Mouse (Mus musculus) liver, embryonic 11.5 days (tissue): ENCODE measurements around the gene Fbxw14. TPM values are rescaled to one million over a fixed set of nuclear protein-coding genes. Genes with fewer than 3 reads are reported as not detected.
"Not testable (repeated sequence)": the region's sequence is repeated elsewhere in the genome, so short reads cannot be mapped to it uniquely, and the experiment has no call there.

Source experiments
- ATAC-seq: fragments of 200-750 bp; cut with Nextera tagmentation; replicated peaks from 2 replicates; pipeline ENCODE4 v1.8.0; 2017; ENCODE audit warnings: moderate number of reproducible peaks, mild to moderate bottlenecking, moderate TSS enrichment, moderate library complexity; ENCODE audit not compliant: low FRiP score
- DNase-seq: peaks from one replicate; pipeline ENCODE4 v3.0.0-alpha.2; 2017; ENCODE audit warnings: low spot score
- H3K27ac ChIP-seq: fragments of 300-500 bp; sonication (generic); 2 replicates; pipeline ENCODE4 v1.5.1; 2014; ENCODE audit warnings: mild to moderate bottlenecking, low read depth, low read length, control low read depth
- H3K27me3 ChIP-seq: fragments of 300-500 bp; sonication (generic); replicated peaks from 2 replicates; pipeline ENCODE4 v1.6.1; 2014; ENCODE audit warnings: low read length, mixed read lengths; ENCODE audit not compliant: control insufficient read depth, insufficient read depth
- H3K36me3 ChIP-seq: fragments of 300-500 bp; sonication (generic); 2 replicates; pipeline ENCODE4 v1.6.1; 2014; ENCODE audit warnings: mild to moderate bottlenecking, low read length, moderate library complexity, mixed read lengths; ENCODE audit not compliant: control insufficient read depth, insufficient read depth
- H3K4me1 ChIP-seq: fragments of 300-500 bp; sonication (generic); replicated peaks from 2 replicates; pipeline ENCODE4 v1.6.1; 2014; ENCODE audit warnings: low read length, mixed read lengths; ENCODE audit not compliant: control insufficient read depth, insufficient read depth
- H3K4me2 ChIP-seq: fragments of 300-500 bp; sonication (generic); 2 replicates; pipeline ENCODE4 v1.6.1; 2014; ENCODE audit warnings: mild to moderate bottlenecking, control low read depth, moderate library complexity
- H3K4me3 ChIP-seq: fragments of 300-500 bp; sonication (generic); 2 replicates; pipeline ENCODE4 v1.5.1; 2014; ENCODE audit warnings: low read depth, low read length, control low read depth
- H3K9ac ChIP-seq: fragments of 300-500 bp; sonication (generic); 2 replicates; pipeline ENCODE4 v1.6.1; 2014; ENCODE audit warnings: low read depth, low read length, control low read depth
- H3K9me3 ChIP-seq: fragments of 300-500 bp; sonication (generic); 2 replicates; pipeline ENCODE4 v1.6.1; 2016; ENCODE audit warnings: low read length, inconsistent platforms, mixed read lengths; ENCODE audit not compliant: control insufficient read depth
- WGBS: fragments of 180-500 bp; shearing (Covaris S2); extraction: QIAGEN DNeasy Blood & Tissue Kit; methylation state at CpG from one replicate; pipeline ENCODE4 v1.1.7; 2014; 5-methylcytosine and 5-hydroxymethylcytosine counted together
- polyA plus RNA-seq: library from polyadenylated mRNA; unstranded; fragments of >200 nt; fragmentation: Nextera tagmentation; extraction: Ambion mirVana; gene quantifications from 2 replicates; pipeline ENCODE4 v1.2.1, GENCODE M21; 2014

Fbxw14 gene
- not detected in 2 replicates for polyA plus RNA-seq

DNA sequence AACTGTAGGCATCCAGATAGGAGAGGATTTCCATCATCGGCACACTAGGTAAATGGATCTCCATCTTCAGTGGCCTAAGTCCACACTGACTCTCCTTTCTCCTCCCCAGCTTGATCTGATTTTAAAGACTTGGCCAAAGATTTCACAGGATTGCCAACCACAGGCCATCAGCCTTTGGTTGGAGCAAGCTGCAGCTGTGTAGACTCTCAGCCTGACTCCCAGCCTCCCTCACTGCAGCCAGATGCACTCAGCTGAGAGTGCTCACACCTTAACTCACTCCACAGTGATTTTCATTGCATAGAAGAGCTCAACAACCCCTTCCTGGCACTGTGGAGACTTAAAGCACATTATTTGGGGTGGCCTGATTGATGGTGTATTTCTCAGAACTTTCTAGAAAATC, at the start of gene Fbxw14:
TSS of gene Fbxw14 (minus strand) at position 101 of the 400 bp plus-strand sequence.
- not testable (repeated sequence) for H3K27me3 ChIP-seq, ATAC-seq, H3K36me3 ChIP-seq, DNase-seq, H3K4me3 ChIP-seq, H3K27ac ChIP-seq, H3K4me2 ChIP-seq, H3K9me3 ChIP-seq, H3K9ac ChIP-seq, H3K4me1 ChIP-seq
- no CpG with 5 or more reads among the region's 1 CpGs for WGBS

DNA sequence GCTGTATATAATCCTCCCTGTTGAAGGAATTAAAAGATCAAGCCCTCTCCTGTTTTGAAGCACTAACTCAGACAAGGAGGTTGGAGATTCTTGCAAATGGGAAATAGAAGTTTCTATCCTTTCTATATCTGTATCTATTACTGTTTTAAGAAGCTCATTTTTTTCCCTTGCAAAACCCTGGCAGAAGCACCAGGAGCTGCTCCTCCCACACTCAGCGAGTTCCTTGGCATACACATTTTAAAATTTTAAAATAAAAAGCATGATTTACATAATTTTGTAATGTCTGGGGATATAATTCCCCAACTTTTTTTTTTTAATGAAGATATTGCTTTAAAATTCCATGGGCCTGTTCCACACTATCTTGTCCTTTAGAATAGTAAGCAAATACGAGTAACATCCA, 24.4 kb downstream of the Fbxw14 start:
- no peak overlapping the region for H3K9ac ChIP-seq
- no peak overlapping the region for H3K27ac ChIP-seq
- no peak overlapping the region for H3K4me3 ChIP-seq
- H3K36me3 ChIP-seq = no peaks in the 10 kb centered on the region
- DNase-seq (no peak), ATAC-seq (no peak)
- no peaks in the 10 kb centered on the region for H3K9me3 ChIP-seq
- H3K4me1 ChIP-seq = no peaks in the 10 kb centered on the region
- no peak overlapping the region for H3K4me2 ChIP-seq
- H3K27me3 ChIP-seq = no peaks in the 10 kb centered on the region
- WGBS = 59% methylated on average over 2 of the region's 2 CpGs

DNA sequence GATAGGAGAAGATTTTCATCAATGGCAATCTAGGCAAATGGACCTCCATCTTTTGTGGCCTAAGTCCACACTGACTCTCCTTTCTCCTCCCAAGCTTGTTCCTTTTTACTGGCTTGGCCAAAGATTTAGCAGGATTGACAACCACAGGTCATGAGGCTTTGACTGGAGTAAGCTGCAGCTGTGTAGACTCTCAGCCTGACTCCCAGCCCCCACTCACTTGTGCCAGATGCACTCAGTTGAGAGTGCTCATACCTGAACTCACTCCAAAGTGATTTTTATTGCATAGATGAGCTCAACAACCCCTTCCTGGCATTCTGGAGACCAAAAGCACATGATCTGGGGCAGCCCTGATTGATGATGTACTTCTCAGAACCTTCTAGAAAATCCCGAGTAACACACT, 52.8 kb downstream of the Fbxw14 start, which contains the start of gene Fbxw20:
TSS of gene Fbxw20 (minus strand) at position 101 of the 400 bp plus-strand sequence.
- Histone ChIP-seq H3K36me3 (no peaks in the 10 kb centered on the region), H3K4me2 (no peak within 1 kb of the TSS), H3K4me1 (no peaks in the 10 kb centered on the region), H3K27ac (no peak within 1 kb of the TSS), H3K9ac (no peak within 1 kb of the TSS), H3K27me3 (no peaks in the 10 kb centered on the region), H3K4me3 (no peak within 1 kb of the TSS), H3K9me3 (no peaks in the 10 kb centered on the region)
- DNase-seq (no peak), ATAC-seq (no peak)
- 81% methylated on average over 1 of the region's 1 CpGs for WGBS

Other genes starting within 250 kb of the Fbxw14 start
- gene Shisa5, start 249.1 kb downstream of the Fbxw14 start, polyA plus RNA-seq = 33.7 and 34.3 TPM in 2 replicates
- 8.9 and 9.7 TPM in 2 replicates for gene Trex1, start 227.9 kb downstream of the Fbxw14 start, polyA plus RNA-seq
- 24.3 and 28.9 TPM in 2 replicates for gene Atrip, start 213.6 kb downstream of the Fbxw14 start, polyA plus RNA-seq
- gene Ccdc51, start 205.2 kb downstream of the Fbxw14 start, polyA plus RNA-seq = 21.9 TPM in 2 replicates
- gene Tma7, start 205.1 kb downstream of the Fbxw14 start, polyA plus RNA-seq = 716 and 742 TPM in 2 replicates
- 5.8 and 7.4 TPM in 2 replicates for gene Plxnb1, start 192.3 kb downstream of the Fbxw14 start, polyA plus RNA-seq
- gene Fbxw21, start 125.6 kb downstream of the Fbxw14 start, polyA plus RNA-seq = 0.08 TPM in 1 of 2 replicates, not detected in the other
- not detected in 2 replicates for gene Fbxw13, start 91.7 kb downstream of the Fbxw14 start, polyA plus RNA-seq
- gene Fbxw20, start 52.9 kb downstream of the Fbxw14 start, polyA plus RNA-seq = not detected in 2 replicates
- gene Fbxw28, start 52.0 kb upstream of the Fbxw14 start, polyA plus RNA-seq = not detected in 2 replicates
- gene Fbxw22, start 116.6 kb upstream of the Fbxw14 start, polyA plus RNA-seq = not detected in 2 replicates
- gene Fbxw16, start 161.5 kb upstream of the Fbxw14 start, polyA plus RNA-seq = not detected in 2 replicates
- gene Fbxw19, start 208.2 kb upstream of the Fbxw14 start, polyA plus RNA-seq = not detected in 2 replicates